Mouse (Mus musculus) midbrain, embryonic 13.5 days (tissue): ENCODE results near the gene Tmem72. TPM values are rescaled to one million over a fixed set of nuclear protein-coding genes. Genes with fewer than 3 reads are reported as not detected.

Experiments
- ATAC-seq: fragments of 200-750 bp; cut with Nextera tagmentation; 2 replicates; pipeline ENCODE4 v1.8.0; 2017; ENCODE audit warnings: mild to moderate bottlenecking, moderate TSS enrichment, moderate library complexity
- H3K27ac ChIP-seq: fragments of 300-500 bp; sonication (generic); 2 replicates; pipeline ENCODE4 v1.5.1; 2015; ENCODE audit warnings: inconsistent platforms, mild to moderate bottlenecking, moderate library complexity
- H3K27me3 ChIP-seq: fragments of 300-500 bp; sonication (generic); 2 replicates; pipeline ENCODE4 v1.6.1; 2015; ENCODE audit warnings: mild to moderate bottlenecking, inconsistent platforms
- H3K36me3 ChIP-seq: fragments of 300-500 bp; sonication (generic); 2 replicates; pipeline ENCODE4 v1.6.1; 2015; ENCODE audit warnings: mild to moderate bottlenecking, inconsistent platforms
- H3K4me1 ChIP-seq: fragments of 300-500 bp; sonication (generic); replicated peaks from 2 replicates; pipeline ENCODE4 v1.6.1; 2015; ENCODE audit warnings: inconsistent platforms
- H3K4me2 ChIP-seq: fragments of 300-500 bp; sonication (generic); replicated peaks from 2 replicates; pipeline ENCODE4 v1.6.1; 2015; ENCODE audit warnings: moderate library complexity, mild to moderate bottlenecking, inconsistent platforms
- H3K4me3 ChIP-seq: fragments of 300-500 bp; sonication (generic); replicated peaks from 2 replicates; pipeline ENCODE4 v1.5.1; 2015; ENCODE audit warnings: mild to moderate bottlenecking, inconsistent platforms
- H3K9ac ChIP-seq: fragments of 300-500 bp; sonication (generic); replicated peaks from 2 replicates; pipeline ENCODE4 v1.6.1; 2015; ENCODE audit warnings: mild to moderate bottlenecking, inconsistent platforms
- H3K9me3 ChIP-seq: fragments of 300-500 bp; sonication (generic); 2 replicates; pipeline ENCODE4 v1.6.1; 2016; ENCODE audit warnings: mild to moderate bottlenecking, inconsistent platforms
- WGBS: fragments of 180-500 bp; shearing (Covaris S2); methylation state at CpG from one replicate; pipeline ENCODE4 v1.1.7; 2015; 5-methylcytosine and 5-hydroxymethylcytosine counted together
- polyA plus RNA-seq: library from polyadenylated mRNA; unstranded; fragments of >200 nt; fragmentation: Nextera tagmentation; extraction: Ambion mirVana; gene quantifications from 2 replicates; pipeline ENCODE4 v1.2.1, GENCODE M21; 2015

Tmem72 gene
- polyA plus RNA-seq, 1 experiment from 2014 or later: 0.23 TPM

- WGBS: 83% methylated on average over 3 of the region's 3 CpGs
- Histone ChIP-seq H3K36me3 (no peaks in the 10 kb centered on the region), H3K9me3 (no peaks in the 10 kb centered on the region), H3K27me3 (no peaks in the 10 kb centered on the region), H3K9ac (no peak overlapping the region), H3K4me2 (no peak overlapping the region), H3K4me1 (peaks cover 30% of the 10 kb centered on the region), H3K4me3 (no peak overlapping the region), H3K27ac (no peak overlapping the region)
- no peak; the same call in 1 of the 2 replicates for ATAC-seq
Observed at GRCm38 (mm10) chr6:116664830-116665229, 51.9 kb downstream of the Tmem72 start.

- Histone ChIP-seq H3K9me3 (no peaks in the 10 kb centered on the region), H3K4me1 (peaks cover 22% of the 10 kb centered on the region), H3K4me3 (no peak overlapping the region), H3K9ac (no peak overlapping the region), H3K27me3 (no peaks in the 10 kb centered on the region), H3K36me3 (no peaks in the 10 kb centered on the region), H3K27ac (no peak overlapping the region), H3K4me2 (no peak overlapping the region)
- no peak for ATAC-seq
- WGBS: 84% methylated on average over 6 of the region's 6 CpGs
Observed at GRCm38 (mm10) chr6:116664031-116664430, 52.7 kb downstream of the Tmem72 start.

- Histone ChIP-seq H3K36me3 (no peaks in the 10 kb centered on the region), H3K27me3 (no peaks in the 10 kb centered on the region), H3K4me3 (no peak overlapping the region), H3K27ac (no peak overlapping the region), H3K4me2 (no peak overlapping the region), H3K4me1 (peaks cover 15% of the 10 kb centered on the region), H3K9me3 (no peaks in the 10 kb centered on the region), H3K9ac (no peak overlapping the region)
- no peak for ATAC-seq
- 91% methylated on average over 2 of the region's 2 CpGs for WGBS
Observed at GRCm38 (mm10) chr6:116663364-116663763, 53.3 kb downstream of the Tmem72 start.

GRCm38 (mm10) chr6:116653684-116654454 is 62.8 kb downstream of the Tmem72 start:
- no peak overlapping the region for H3K27ac ChIP-seq
- H3K4me2 ChIP-seq: no peak overlapping the region
- 67% methylated on average over 9 of the region's 9 CpGs for WGBS
- no peak overlapping the region for H3K4me3 ChIP-seq
- H3K9me3 ChIP-seq: no peaks in the 10 kb centered on the region
- ATAC-seq: peak; percentile 87
- H3K9ac ChIP-seq: no peak overlapping the region
- no peaks in the 10 kb centered on the region for H3K27me3 ChIP-seq
- no peaks in the 10 kb centered on the region for H3K36me3 ChIP-seq
- no peaks in the 10 kb centered on the region for H3K4me1 ChIP-seq

- H3K9me3 ChIP-seq: no peaks in the 10 kb centered on the region
- 75% methylated on average over 3 of the region's 3 CpGs for WGBS
- ATAC-seq: no peak
- no peaks in the 10 kb centered on the region for H3K27me3 ChIP-seq
- no peak overlapping the region for H3K9ac ChIP-seq
- H3K4me3 ChIP-seq: no peak overlapping the region
- no peak overlapping the region for H3K4me2 ChIP-seq
- no peaks in the 10 kb centered on the region for H3K4me1 ChIP-seq
- no peak overlapping the region for H3K27ac ChIP-seq
- no peaks in the 10 kb centered on the region for H3K36me3 ChIP-seq
Observed at GRCm38 (mm10) chr6:116653191-116653590, 63.5 kb downstream of the Tmem72 start.

- no peak overlapping the region for H3K4me3 ChIP-seq
- no peak overlapping the region for H3K9ac ChIP-seq
- no peak overlapping the region for H3K4me2 ChIP-seq
- H3K4me1 ChIP-seq: no peaks in the 10 kb centered on the region
- H3K9me3 ChIP-seq: no peaks in the 10 kb centered on the region
- WGBS: 85% methylated on average over 20 of the region's 20 CpGs
- H3K27ac ChIP-seq: no peak overlapping the region
- no peaks in the 10 kb centered on the region for H3K36me3 ChIP-seq
- no peaks in the 10 kb centered on the region for H3K27me3 ChIP-seq
- no peak for ATAC-seq
Observed at GRCm38 (mm10) chr6:116651437-116652118, 65.1 kb downstream of the Tmem72 start.

- Histone ChIP-seq H3K9me3 (no peaks in the 10 kb centered on the region), H3K4me1 (no peaks in the 10 kb centered on the region), H3K36me3 (peaks cover 8% of the 10 kb centered on the region; the same call in 1 of the 2 replicates), H3K4me3 (no peak within 1 kb of the TSS), H3K27me3 (no peaks in the 10 kb centered on the region), H3K27ac (no peak within 1 kb of the TSS), H3K9ac (no peak within 1 kb of the TSS), H3K4me2 (no peak within 1 kb of the TSS)
- 87% methylated on average over 6 of the region's 6 CpGs for WGBS
- ATAC-seq: no peak
Observed at GRCm38 (mm10) chr6:116650406-116650805, 66.3 kb downstream of the Tmem72 start, which contains the start of gene Depp1. Gene Depp1, plus strand, starts transcription at chr6:116650609.

GRCm38 (mm10) chr6:116649811-116650210 is 66.9 kb downstream of the Tmem72 start:
- H3K36me3 ChIP-seq: peaks cover 14% of the 10 kb centered on the region
- no peaks in the 10 kb centered on the region for H3K4me1 ChIP-seq
- no peak overlapping the region for H3K9ac ChIP-seq
- WGBS: 92% methylated on average over 7 of the region's 7 CpGs
- no peak overlapping the region for H3K27ac ChIP-seq
- no peak for ATAC-seq
- H3K9me3 ChIP-seq: no peaks in the 10 kb centered on the region
- H3K27me3 ChIP-seq: no peaks in the 10 kb centered on the region
- no peak overlapping the region for H3K4me2 ChIP-seq
- no peak overlapping the region for H3K4me3 ChIP-seq

- peak; percentile 48 for ATAC-seq
- H3K4me1 ChIP-seq: no peaks in the 10 kb centered on the region
- WGBS: 78% methylated on average over 12 of the region's 12 CpGs
- H3K36me3 ChIP-seq: peaks cover 19% of the 10 kb centered on the region
- no peak overlapping the region for H3K4me2 ChIP-seq
- no peaks in the 10 kb centered on the region for H3K9me3 ChIP-seq
- no peak overlapping the region for H3K9ac ChIP-seq
- H3K27ac ChIP-seq: no peak overlapping the region
- H3K27me3 ChIP-seq: no peaks in the 10 kb centered on the region
- H3K4me3 ChIP-seq: no peak overlapping the region
Observed at GRCm38 (mm10) chr6:116647763-116648162, 69.0 kb downstream of the Tmem72 start.

- Histone ChIP-seq H3K9me3 (no peaks in the 10 kb centered on the region), H3K9ac (no peak overlapping the region), H3K4me2 (no peak overlapping the region), H3K36me3 (peaks cover 24% of the 10 kb centered on the region), H3K27ac (no peak overlapping the region), H3K4me3 (no peak overlapping the region), H3K4me1 (no peaks in the 10 kb centered on the region), H3K27me3 (no peaks in the 10 kb centered on the region)
- 81% methylated on average over 3 of the region's 3 CpGs for WGBS
- no peak for ATAC-seq
Observed at GRCm38 (mm10) chr6:116644335-116644734, 72.4 kb downstream of the Tmem72 start.

GRCm38 (mm10) chr6:116643881-116644280 is 72.8 kb downstream of the Tmem72 start:
- 64% methylated on average over 4 of the region's 4 CpGs for WGBS
- Histone ChIP-seq H3K4me1 (no peaks in the 10 kb centered on the region), H3K36me3 (peaks cover 27% of the 10 kb centered on the region), H3K4me3 (no peak overlapping the region), H3K4me2 (no peak overlapping the region), H3K27ac (no peak overlapping the region), H3K27me3 (no peaks in the 10 kb centered on the region), H3K9ac (no peak overlapping the region), H3K9me3 (no peaks in the 10 kb centered on the region)
- no peak for ATAC-seq

- no peak overlapping the region for H3K4me2 ChIP-seq
- no peak overlapping the region for H3K4me3 ChIP-seq
- peaks cover 35% of the 10 kb centered on the region for H3K36me3 ChIP-seq
- no peak overlapping the region for H3K9ac ChIP-seq
- no peak for ATAC-seq
- no peak overlapping the region for H3K27ac ChIP-seq
- no peaks in the 10 kb centered on the region for H3K27me3 ChIP-seq
- H3K4me1 ChIP-seq: no peaks in the 10 kb centered on the region
- 87% methylated on average over 11 of the region's 11 CpGs for WGBS
- no peaks in the 10 kb centered on the region for H3K9me3 ChIP-seq
Observed at GRCm38 (mm10) chr6:116642942-116643341, 73.8 kb downstream of the Tmem72 start.
